Mouse (Mus musculus): ENCODE data around the gene Ramac.
A peak's percentile ranks its signal among the peaks of the same experiment; 100 is the strongest.

The Ramac gene

DNA sequence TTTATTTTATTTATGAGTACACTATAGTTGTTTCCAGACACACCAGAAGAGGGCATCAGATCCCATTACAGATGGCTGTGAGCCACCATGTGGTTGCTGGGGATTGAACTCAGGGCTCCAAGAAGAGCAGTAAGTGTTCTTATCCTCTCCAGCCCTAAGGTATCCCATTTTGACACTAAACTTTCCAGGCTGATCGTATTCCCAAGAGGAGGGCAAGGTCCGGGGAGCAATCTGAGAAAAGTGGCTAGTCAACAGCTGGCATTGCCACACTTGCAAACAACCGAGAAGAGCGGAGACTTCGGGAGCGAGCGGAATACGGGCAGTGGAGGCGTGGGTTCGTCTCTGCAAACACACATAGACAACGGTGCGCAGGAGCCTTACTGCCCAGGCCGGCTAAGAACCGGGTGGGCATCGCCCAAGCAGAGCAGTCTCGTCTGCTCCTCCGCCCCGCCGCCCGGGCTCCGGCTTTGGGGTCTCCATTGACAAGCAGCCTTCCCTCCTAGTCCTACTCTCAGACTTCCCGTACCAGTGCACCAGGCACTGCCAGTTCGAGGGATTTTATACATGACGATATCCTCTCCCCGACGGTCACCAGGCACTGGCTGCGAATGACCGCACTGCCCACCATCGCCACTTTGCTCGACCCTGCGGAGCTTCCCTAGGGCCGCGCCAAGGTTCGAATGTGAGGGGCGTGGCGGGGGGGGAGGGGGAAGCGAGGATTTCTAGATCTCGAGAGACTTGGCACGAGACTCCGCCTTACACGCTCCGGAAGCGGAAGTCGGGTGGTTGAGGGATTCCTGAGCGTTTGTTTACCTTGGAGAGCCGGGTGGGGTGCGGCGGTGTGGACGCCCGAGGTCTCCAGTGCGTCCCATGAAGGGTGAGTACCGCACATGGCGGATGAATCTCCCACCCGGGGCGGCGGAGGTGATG lies at the start of gene Ramac:
Gene Ramac, plus strand, starts transcription at position 746 of the 930 bp plus-strand sequence.
- peak; percentile 83 for DNase-seq (ENCODE audit: low spot score)

DNA sequence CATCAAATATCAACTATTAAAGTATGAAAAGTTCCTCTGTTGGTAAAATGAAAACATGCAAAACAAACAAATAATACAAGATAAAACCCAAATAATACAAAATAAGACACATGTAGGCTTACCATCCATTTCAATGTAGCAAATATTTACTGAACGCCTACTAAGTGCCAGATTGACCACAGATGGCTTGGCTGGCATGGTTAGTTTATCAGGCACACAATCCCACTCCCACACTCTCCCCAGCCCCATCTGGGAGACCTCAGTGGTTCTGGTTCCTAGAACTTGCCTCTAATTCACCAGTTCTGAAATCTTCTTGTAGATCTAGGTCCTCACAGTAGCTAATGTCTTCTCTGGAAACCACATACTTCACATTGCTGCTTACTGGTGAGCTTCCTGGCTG lies 44.1 kb upstream of the Ramac start:
- DNase-seq (ENCODE audit: low spot score): no peak

DNA sequence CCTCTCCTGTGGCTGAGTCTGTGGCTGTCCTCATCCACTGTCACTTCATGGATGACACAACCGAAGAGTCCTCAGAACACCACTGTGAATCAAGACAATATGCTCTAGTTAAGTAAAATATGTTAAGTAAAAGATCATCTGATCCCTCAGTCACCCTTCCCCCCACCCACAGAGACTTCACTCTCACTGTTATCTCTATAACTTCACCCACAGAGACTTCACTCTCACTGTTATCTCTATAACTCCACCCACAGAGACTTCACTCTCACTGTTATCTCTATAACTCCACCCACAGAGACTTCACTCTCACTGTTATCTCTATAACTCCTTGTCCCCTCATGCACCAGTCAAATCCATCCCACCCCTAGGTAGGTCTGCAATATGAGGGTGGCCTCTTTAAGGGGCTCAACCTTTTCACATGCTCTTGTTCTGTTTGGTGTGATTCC lies 43.5 kb upstream of the Ramac start:
- DNase-seq (ENCODE audit: low spot score): no peak

DNA sequence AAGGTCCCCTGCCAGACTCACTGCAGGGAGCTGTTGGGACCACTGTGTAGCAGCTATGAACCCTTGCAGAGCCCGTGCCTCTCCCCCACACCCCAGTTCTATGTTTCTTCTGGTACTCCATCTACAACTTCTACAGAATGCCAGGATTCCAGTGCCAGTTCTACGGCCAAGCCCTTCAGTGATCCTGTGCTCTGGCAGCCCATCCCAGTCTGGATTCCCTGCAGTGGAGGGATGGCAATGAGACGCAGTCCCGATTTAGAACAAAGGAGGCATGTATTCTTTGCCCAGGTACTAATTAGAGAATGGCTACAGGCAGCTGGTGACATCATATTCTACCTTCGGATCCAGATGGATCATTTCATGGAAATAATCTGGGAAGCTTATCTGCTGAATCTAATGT lies 41.5 kb upstream of the Ramac start:
- DNase-seq (ENCODE audit: low spot score): no peak

DNA sequence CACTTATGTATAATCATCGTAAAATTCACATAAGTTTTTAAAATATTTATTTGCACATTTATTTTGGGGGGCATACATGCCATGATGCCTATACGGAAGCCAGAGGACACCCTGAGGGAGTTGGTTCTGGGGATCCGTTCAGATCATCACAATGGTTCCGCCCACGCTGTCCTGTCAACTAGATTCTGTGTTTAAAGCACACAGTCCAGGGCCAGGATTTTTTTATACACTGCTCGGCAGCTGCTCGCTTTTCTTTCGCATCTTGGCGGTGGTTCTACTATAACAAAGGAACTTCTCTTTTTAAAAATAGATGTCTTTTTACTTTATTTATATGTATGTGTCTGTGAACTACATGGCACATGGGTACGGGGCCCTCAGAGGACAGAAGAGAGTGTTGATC lies 38.9 kb upstream of the Ramac start:
- no peak for DNase-seq (ENCODE audit: low spot score)

DNA sequence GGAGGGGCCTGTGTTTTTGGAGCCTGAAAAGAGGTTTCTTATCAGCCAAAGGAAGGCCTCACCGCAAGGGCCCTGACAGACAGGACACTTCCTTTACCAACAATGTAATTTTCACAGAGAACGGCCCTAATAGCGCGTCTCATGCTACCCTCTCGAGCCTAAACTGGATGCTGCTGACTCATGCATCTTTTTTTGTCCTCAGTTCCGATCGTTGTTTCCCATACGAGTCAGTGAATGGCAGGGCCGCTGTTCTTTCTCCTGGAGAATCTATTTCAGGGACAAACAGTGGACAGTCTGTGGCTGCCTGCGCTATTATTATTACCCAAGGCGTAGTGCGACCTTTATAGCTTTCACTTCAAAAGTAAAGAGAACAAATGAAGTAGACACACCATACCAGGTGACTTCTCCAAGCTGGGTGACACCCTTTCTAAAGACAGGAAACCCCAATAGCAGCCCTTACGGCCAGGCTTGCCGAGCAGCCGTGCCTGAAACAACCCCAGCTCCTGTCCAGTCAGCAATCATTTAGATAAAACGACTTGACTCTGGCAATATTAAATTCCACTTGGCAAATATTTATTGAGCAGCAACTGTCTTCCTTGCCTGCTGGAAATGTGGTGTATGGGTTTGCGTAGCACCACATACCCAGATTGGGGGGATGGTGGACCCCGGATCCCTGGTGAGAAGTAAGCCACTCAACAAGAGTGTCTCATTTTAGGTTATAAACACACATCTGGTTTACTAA lies 36.6 kb upstream of the Ramac start:
- DNase-seq (ENCODE audit: low spot score): no peak

DNA sequence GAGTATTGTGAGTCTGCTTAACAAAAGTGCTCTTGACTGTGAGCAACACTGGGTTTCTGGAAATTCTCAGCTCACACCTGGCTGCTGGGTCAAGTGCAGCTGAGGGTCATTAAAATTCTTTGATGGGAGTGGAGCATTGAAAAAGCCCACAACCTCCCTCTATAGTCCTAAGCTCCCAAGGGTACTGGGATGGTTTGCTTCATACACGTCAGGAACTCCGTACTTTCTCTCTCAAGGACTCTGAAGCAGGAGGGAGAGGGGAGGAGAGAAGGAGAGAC lies 36.1 kb upstream of the Ramac start:
- DNase-seq (ENCODE audit: low spot score): no peak

DNA sequence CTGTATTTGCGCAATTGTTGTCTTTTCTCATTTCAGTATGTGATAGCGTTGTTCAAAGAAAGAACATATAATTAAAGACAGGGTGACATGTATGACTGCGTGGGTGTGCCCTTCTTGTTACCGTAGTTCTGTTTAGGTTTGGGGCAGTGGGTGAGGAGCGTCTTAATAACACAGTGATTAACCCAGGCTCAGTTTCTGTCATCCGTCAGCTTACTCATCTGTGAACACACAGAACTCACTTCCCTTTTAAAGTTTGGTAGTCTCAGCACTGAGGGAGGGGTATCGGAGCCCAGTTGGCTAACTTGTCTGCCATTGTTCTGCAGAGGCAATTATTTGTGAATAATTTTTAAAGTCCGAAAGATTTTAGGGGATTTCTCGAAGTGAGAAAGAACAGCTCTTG lies 35.0 kb upstream of the Ramac start:
- no peak for DNase-seq (ENCODE audit: low spot score)

DNA sequence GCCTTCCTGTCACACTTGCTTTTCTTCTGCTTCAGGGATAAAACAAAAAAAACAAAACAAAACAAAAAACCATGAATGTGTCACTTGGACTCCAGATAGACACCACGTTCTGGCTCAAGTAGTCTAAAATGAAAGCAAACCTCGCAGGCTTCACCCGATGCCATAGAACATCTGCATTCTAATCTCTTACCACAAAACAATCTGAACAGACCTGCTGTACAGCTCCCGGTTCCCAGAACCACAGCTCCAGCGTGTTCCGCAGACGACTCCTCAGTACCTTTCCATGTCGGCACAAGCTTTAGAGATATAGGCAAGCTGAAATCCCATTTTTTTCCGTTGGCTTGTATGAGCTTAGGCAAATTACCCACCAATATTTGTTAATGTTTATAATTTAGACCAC lies 32.9 kb upstream of the Ramac start:
- no peak for DNase-seq (ENCODE audit: low spot score)

DNA sequence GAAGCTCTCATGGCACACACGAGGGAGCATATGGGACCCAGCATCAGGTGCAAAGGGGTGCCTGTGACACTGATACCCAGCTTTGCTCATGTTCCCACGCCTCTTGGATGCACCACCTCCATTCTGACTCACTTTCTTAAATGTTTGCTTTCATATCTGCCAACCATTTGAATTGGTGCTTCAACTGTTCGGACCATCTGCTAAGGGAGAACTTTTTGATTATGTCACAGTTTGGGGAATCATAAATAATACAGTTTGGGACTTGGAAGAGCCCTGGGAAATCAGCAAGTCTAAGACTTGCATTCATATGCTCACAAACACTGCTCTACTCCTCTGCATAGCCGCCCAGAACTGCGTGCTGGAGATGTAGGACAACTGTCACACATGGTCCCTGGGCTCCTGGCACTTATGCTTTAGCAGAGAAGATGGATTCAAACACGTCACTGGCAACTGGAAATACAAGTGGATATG lies 31.5 kb upstream of the Ramac start:
- DNase-seq (ENCODE audit: low spot score): no peak

DNA sequence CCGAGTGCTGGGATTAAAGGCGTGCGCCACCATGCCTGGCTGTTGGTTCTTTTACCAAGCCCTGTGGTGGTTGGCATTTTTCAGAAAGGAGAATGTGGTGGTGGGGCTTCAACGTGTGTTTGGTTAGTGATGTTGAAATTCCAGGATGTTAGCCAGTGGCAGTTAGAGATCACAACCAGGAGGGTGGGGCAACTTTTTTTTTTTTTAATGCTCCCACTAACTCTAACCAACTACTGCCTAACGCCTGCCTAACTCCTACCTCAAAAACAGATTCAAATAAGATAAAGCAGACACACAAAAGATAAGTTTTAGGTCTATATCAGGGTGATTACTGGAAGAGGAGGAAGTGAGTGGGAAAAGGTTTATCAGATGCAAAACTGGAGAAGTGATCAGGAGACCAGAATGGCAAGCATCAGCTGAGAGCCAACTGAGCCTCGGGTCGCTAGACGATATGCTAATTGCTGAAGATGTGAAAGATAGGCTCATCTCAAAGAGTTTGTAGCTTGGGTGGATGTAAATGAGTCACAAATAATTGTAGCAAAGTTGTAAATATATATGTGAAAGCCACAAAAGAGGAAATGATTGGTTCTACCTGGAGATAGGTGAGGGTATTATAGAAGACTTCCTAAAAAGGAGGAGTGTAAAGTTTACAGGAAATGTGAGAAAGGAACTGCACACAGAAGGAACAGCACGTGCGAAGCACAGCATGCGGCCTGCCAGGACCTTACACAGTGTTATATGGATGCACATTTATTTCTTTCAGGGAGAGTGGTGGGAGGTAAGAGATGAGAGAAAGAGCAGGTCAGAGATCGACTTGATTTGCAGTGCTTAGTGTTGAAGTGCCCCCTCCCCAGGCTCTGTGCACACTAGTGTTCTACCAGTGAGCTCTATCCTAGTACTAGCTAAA lies 30.3 kb upstream of the Ramac start:
- no peak for DNase-seq (ENCODE audit: low spot score)

DNA sequence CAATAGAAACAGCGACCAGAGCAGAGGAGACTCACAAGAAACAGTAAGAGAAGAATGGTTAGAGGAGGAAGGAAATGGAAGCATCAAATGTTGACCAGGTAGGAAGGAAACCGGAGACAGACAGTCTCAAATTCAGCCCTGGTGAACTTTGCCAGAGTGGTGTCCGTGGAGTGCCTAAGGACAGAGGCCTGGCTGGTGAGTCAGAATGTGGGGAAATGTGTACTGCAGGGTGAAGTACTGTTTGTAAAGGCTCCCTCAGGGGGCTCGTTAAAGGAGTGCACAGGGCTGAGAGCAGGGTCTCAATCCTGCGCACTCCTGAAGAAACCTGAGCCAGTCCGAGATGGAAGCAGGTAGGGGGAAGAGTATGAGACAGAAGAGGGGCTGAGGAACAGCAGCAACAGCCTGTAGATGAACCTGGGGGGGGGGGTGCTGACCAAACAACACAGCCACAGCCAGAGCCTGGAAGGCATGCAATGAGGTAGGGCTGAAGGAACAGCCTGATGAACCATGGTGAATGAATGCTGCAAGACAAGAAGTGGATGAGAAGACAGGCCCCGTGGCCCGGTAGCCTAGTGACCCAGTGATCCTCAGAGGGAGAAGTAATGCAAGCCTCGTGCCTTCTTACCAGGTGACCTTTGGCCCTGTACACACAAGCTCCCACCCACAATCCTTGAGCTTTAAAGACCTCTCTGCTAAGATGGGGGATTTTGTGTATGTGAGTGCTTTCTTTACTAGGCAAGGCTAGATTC lies 27.3 kb upstream of the Ramac start:
- no peak for DNase-seq (ENCODE audit: low spot score)

DNA sequence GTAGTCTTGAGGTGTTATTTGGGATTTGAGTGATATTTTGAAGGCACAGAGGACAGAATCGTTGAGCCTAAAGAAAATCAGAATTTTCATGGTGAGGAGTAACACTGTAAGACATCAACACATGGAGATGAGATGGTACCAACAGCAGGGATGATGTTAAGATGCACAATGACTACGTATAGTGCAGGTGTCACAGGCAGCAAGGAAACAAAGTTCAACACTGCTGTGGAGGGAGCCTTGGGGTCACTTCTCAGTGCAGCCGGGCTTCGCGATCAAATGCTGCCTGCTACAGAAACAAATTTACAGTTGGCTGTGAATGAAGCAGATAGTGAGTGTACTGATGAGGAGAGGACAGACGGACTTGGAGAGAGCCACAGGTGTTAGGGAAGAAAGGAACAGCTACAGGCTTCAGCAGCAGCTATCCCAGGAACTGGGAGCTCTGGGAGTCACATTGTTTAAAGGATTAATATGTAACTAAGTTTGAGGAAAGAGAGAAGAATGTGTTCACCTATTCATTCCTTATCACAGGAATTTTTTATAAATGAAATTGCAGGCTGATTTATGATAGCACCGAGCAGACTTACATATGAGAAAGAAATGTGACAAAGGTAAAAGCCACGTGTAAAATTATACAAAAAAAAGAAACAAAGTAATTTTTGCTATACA lies 23.9 kb upstream of the Ramac start:
- no peak for DNase-seq (ENCODE audit: low spot score)

DNA sequence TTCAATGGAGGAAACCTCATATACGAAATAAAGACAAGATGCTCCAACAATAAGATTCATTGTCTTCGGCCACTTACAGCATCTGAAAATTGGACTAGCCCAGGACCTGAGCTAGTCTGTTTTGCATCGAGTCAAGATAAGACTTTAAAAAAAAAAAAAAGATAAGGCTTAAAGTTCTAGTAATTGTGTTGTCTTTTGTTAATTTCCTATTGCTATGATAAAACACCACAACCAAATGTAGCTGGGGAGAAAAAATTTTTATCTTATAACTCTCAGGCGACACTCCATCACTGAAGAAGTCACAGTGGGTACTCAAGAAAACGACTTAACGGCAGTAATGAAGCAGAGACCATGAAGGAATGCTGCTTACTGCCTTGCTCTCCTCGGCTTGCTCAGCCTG lies 22.7 kb upstream of the Ramac start:
- no peak for DNase-seq (ENCODE audit: low spot score)

DNA sequence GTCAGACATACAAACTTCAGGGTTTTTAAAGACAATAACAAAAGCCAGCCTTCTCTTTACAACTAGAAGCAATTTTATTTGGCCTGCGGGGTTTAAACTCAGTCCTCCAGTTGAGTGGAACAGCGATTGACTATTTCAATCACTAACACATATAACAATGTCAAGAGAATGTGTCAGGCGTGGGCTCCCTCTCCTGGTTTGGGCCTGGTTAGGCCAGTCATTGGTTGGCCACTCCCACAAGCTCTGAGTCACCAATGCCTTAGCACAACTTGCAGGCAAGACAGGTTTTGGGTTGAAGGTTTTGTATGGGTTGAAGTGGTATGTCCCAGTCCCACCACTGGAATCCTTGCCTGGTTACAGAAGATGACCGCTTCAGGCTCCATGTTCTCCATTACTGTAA lies 18.6 kb upstream of the Ramac start:
- DNase-seq (ENCODE audit: low spot score): peak; percentile 11

DNA sequence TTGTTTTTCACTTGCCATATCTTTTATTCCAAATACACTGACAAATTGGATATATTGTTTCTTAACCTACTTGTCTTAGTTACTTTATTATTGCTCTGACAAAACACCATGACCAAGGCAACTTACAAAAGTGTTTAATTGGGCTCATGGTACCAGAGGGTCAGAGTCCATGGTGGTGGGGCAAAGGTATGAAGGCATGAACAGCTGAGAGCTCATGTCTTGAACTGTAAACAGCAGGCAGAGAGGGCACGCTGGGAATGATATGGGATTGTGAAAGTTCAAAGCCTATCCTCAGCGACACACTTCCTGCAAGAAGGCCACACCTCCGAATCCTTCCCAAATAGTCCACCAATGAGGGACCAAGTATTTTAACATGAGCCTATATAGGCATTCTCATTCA lies 14.8 kb upstream of the Ramac start:
- DNase-seq (ENCODE audit: low spot score): no peak

DNA sequence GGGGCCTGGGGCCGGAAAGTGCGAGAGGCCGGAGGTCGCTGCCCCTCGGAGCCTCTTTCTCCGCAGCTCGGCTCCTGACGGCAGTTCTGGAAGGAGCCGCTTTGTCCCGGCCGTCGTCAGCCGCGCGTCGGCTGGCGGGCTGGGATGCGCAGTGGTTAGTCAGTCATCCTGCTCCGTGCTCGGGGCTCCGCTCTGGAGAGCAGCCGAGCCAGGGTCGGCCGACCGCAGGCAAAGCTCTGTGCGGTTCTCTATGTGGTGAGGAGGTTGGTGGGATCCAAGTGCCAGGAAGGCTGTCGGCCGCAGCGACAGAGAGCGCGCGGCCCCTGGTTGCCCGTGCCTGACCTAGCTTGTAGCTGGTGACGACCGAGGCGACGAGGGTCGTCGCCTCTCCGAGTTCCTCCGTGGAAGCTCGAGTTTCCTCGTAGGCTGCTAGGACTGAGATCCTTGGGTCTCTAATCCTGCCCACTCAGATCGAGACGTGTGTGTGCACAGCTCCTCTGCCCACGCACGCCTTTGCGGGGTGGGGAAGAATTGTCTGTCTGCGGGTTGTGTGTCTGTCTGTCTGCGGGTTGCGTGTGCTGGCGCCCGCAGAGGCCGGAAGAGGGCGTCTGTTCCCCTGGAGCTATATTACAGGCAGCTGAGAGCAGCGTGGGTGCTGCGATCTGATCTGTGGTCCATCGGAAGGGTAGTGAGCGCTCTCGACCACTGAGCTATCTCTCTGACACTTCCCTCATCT lies 553 bp downstream of the Ramac start:
- DNase-seq (ENCODE audit: low spot score): peak; percentile 16

DNA sequence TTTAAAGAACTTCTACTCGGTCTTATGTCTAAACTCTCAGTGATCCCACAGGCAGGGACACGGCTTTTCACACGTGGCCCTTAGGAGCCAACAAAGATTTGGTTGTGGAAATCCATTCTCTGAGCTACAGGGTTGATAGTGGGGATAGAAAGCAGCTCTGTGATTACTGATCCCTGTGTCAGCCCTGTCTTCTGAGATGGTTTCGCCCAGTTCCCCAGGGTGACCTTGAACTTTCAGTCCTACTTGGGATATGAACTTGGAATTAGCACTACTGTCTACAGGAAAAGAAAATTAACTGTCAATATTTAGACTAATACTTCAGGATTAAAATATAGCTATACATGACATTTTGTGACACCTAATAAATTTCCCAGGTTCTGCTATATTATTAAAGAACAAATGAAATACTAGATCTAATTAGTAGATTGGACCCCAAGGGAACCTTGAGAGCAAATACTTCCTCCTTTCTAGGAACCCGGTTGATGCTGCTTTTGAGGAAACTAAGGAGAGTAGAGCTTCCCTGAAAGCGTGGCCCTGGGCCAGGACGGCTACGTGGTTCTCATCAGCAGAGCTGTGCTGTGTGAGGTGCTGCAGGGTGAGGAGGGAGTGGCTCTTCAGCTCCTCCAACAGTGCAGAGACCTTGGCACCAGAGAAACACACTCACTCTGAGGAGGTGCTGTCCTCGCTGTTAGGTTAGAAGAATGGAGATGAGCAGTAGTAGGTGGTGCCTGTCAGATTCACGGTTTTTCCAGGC lies 10.2 kb downstream of the Ramac start:
- DNase-seq (ENCODE audit: low spot score): peak; percentile 23

DNA sequence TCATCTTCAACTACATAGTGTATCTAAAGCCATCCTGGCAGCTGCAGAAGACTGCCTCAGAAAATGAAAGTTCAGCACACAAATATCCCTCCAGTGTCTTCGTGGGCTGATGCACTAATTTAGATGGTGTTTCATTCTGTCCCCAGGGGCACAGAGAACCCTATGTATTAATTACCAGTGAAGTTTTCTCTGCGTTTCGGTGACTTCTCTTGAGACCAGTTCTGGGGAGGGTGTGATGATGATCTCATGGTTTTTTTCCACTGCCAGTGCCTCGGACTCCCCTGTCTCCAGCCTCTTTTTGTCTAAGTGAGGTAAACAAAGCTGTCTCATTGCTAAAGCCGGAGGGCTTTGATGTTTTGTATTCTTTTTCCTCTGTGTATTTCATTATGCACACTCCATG lies 12.6 kb downstream of the Ramac start:
- no peak for DNase-seq (ENCODE audit: low spot score)

All from ovary, postnatal 36 days (tissue).